Mouse (Mus musculus): ENCODE results near the gene Sh3glb2. TPM values are rescaled to one million over a fixed set of nuclear protein-coding genes. Genes with fewer than 3 reads are reported as not detected.
A peak's percentile ranks its signal among the peaks of the same experiment; 100 is the strongest.

Gene Sh3glb2
- 10 to 100 TPM; 37.2 to 45.5 (median 41.6) TPM for total RNA-seq (2022)

GRCm38 (mm10) chr2:30358533-30359531 is at the start of gene Sh3glb2:
Gene Sh3glb2 (minus strand): TSS chr2:30359337.
- peak; percentile 75 for DNase-seq (ENCODE audit: low spot score)

GRCm38 (mm10) chr2:30408452-30409100 is 49.4 kb upstream of the Sh3glb2 start:
- no peak for DNase-seq (ENCODE audit: low spot score)

GRCm38 (mm10) chr2:30407778-30408177 is 48.6 kb upstream of the Sh3glb2 start:
- no peak for DNase-seq (ENCODE audit: low spot score)

- no peak for DNase-seq (ENCODE audit: low spot score)
These were observed 48.1 kb upstream of the Sh3glb2 start for GRCm38 (mm10) chr2:30407221-30407620.

GRCm38 (mm10) chr2:30403870-30404269 is 44.7 kb upstream of the Sh3glb2 start:
- DNase-seq (ENCODE audit: low spot score) = no peak

GRCm38 (mm10) chr2:30402843-30403242 is 43.7 kb upstream of the Sh3glb2 start:
- DNase-seq (ENCODE audit: low spot score) = no peak

GRCm38 (mm10) chr2:30402351-30402826 is 43.3 kb upstream of the Sh3glb2 start:
- DNase-seq (ENCODE audit: low spot score) = no peak

- DNase-seq (ENCODE audit: low spot score) = no peak
These were observed 42.4 kb upstream of the Sh3glb2 start for GRCm38 (mm10) chr2:30401581-30401980.

- DNase-seq (ENCODE audit: low spot score) = no peak
These were observed 40.3 kb upstream of the Sh3glb2 start for GRCm38 (mm10) chr2:30399191-30400171.

- DNase-seq (ENCODE audit: low spot score) = no peak
These were observed 38.9 kb upstream of the Sh3glb2 start for GRCm38 (mm10) chr2:30397986-30398512.

- DNase-seq (ENCODE audit: low spot score) = no peak
These were observed 37.1 kb upstream of the Sh3glb2 start for GRCm38 (mm10) chr2:30396246-30396645.

GRCm38 (mm10) chr2:30395757-30396156 is 36.6 kb upstream of the Sh3glb2 start:
- no peak for DNase-seq (ENCODE audit: low spot score)

GRCm38 (mm10) chr2:30393370-30393656 is 34.2 kb upstream of the Sh3glb2 start:
- no peak for DNase-seq (ENCODE audit: low spot score)

- peak; percentile 80 for DNase-seq (ENCODE audit: low spot score)
These were observed 33.6 kb upstream of the Sh3glb2 start for GRCm38 (mm10) chr2:30392577-30393369.

- peak; percentile 97 for DNase-seq (ENCODE audit: low spot score)
These were observed 33.0 kb upstream of the Sh3glb2 start, which contains the start of gene Dolpp1 for GRCm38 (mm10) chr2:30392114-30392576. Gene Dolpp1 (plus strand): TSS chr2:30392254.

GRCm38 (mm10) chr2:30389000-30389399 is 29.9 kb upstream of the Sh3glb2 start:
- no peak for DNase-seq (ENCODE audit: low spot score)

GRCm38 (mm10) chr2:30386913-30387312 is 27.8 kb upstream of the Sh3glb2 start:
- no peak for DNase-seq (ENCODE audit: low spot score)

GRCm38 (mm10) chr2:30385591-30385990 is 26.5 kb upstream of the Sh3glb2 start:
- DNase-seq (ENCODE audit: low spot score) = no peak

- no peak for DNase-seq (ENCODE audit: low spot score)
These were observed 25.7 kb upstream of the Sh3glb2 start for GRCm38 (mm10) chr2:30384814-30385213.

- peak; percentile 65 for DNase-seq (ENCODE audit: low spot score)
These were observed 22.2 kb upstream of the Sh3glb2 start for GRCm38 (mm10) chr2:30381377-30381725.

All from heart, adult 8-10 months (tissue).